In the genomic region with DNA sequence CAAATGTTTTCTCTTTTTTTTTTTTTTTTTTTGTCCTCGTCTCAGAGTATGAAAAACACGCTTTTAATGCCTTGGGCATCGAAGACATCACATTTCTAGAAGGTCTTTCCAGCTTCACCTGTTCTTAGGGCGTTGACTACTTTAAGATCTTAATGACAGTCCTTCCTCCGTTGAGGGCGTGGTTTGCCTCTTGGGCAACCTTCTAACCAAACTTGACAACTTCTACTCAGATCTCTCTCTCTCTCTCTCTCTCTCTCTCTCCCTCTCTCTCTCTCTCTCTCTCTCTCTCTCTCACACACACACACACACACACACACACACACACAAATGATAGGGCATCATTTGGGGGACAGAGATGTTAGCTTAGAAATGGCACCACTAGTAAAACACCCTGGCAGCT, we compare ENCODE assay signal across 19 mouse cellular contexts. TPM values are rescaled to one million over a fixed set of nuclear protein-coding genes. Genes with fewer than 3 reads are reported as not detected.
DNase-seq lines count a peak whose midpoint lies in the region; ATAC-seq and TF ChIP-seq lines count a peak whose summit lies in the region.
"Had no signal": no experiment of that assay in that cellular context is flagged by ENCODE, and none has a peak within 500 bp of the region (broad histone marks: within the 10 kb centered on the region; RNA-seq: fewer than 3 reads in every experiment).

No protein-coding gene starts in this region.

- dilution Hi-C loops in CH12.LX (cut with MboI; ENCODE audit: extremely low pct_ligation_motif_present, extremely low pct_unique_long_range_greater_than_20kb, low sequenced_read_pairs) = no loop called here

- in situ Hi-C loops in CH12.LX (cut with MboI; ENCODE audit: low pct_ligation_motif_present, low pct_unique_long_range_greater_than_20kb, low sequenced_read_pairs) = no loop called here

- no peak for TF ChIP-seq RAD21 in CH12.LX (IDR thresholded peaks at IDR 0.05; ENCODE audit: low read depth, low read length)

- peaks cover 5% of the 10 kb centered on the region; the same call in 1 of the 2 replicates for H3K4me1 ChIP-seq in heart, postnatal 0 days (ENCODE audit: control insufficient read depth, insufficient read depth)
- peaks cover 0 to 20% of the 10 kb centered on the region in 2 experiments; a peak in 2 of 4 replicates for H3K4me1 ChIP-seq in CH12.LX (ENCODE audit: control insufficient read depth in 1 of 2, insufficient read depth in 2 of 2)
- H3K4me1 ChIP-seq in limb, embryonic 15.5 days = peaks cover 15% of the 10 kb centered on the region; the same call in 1 of the 2 replicates

- peaks cover 3% of the 10 kb centered on the region; the same call in 1 of the 2 replicates for H3K79me2 ChIP-seq in CH12.LX (replicated peaks; ENCODE audit: control insufficient read depth, extremely low read depth, insufficient read depth, poor library complexity, severe bottlenecking)

- TF ChIP-seq EP300 in heart, postnatal 0 days (IDR thresholded peaks at IDR 0.05; ENCODE audit: low read depth) = no peak
- TF ChIP-seq EP300 in CH12.LX (IDR thresholded peaks at IDR 0.05; ENCODE audit: low read length) = no peak

- H3K36me3 ChIP-seq in heart, postnatal 0 days (replicated peaks; ENCODE audit: control insufficient read depth, insufficient read depth, low read length) = no peaks in the 10 kb centered on the region; the same call in 1 of the 2 replicates
- H3K36me3 ChIP-seq in CH12.LX (replicated peaks in 1 of 2; ENCODE audit: control insufficient read depth in 1 of 2, insufficient read depth in 1 of 2, low read length in 1 of 2) = peaks cover 0 to 2% of the 10 kb centered on the region in 2 experiments
- H3K36me3 ChIP-seq in limb, embryonic 15.5 days = no peaks in the 10 kb centered on the region

- WGBS in heart, postnatal 0 days = 69% methylated on average over 6 of the region's 6 CpGs
- 69% methylated on average over 6 of the region's 6 CpGs for WGBS in limb, embryonic 15.5 days

- H3K9ac ChIP-seq in heart, postnatal 0 days (replicated peaks; ENCODE audit: low read depth, low read length) = peak overlapping the region; percentile 92; the same call in 1 of the 2 replicates
- no peak overlapping the region for H3K9ac ChIP-seq in CH12.LX (ENCODE audit: insufficient read depth, low read depth)
- H3K9ac ChIP-seq in limb, embryonic 15.5 days = no peak overlapping the region

- intact Hi-C loops in heart, postnatal 14 days (cut with DNase I) = no loop called here

- no peak for ATAC-seq in heart, postnatal 0 days (ENCODE audit: insufficient read depth, low read depth)
- no peak for ATAC-seq in limb, embryonic 15.5 days (ENCODE audit: insufficient number of reproducible peaks, low FRiP score, low TSS enrichment, low read depth)

- no peak overlapping the region for H3K4me3 ChIP-seq in heart, postnatal 0 days (ENCODE audit: low read depth, low read length)
- H3K4me3 ChIP-seq in CH12.LX (replicated peaks in 1 of 3; ENCODE audit: low read depth in 2 of 3, low read length in 2 of 3, poor library complexity in 1 of 3) = no peak overlapping the region
- no peak overlapping the region for H3K4me3 ChIP-seq in limb, embryonic 15.5 days

- no peak overlapping the region for H3K27ac ChIP-seq in heart, postnatal 0 days (ENCODE audit: low read depth)
- no peak overlapping the region for H3K27ac ChIP-seq in CH12.LX (ENCODE audit: insufficient read depth, low read depth)
- H3K27ac ChIP-seq in limb, embryonic 15.5 days = peak overlapping the region; percentile 97; the same call in 1 of the 2 replicates

- no peak for TF ChIP-seq POLR2A in CH12.LX (IDR thresholded peaks at IDR 0.05; ENCODE audit: low read depth, low read length)

- no peaks in the 10 kb centered on the region for H3K9me3 ChIP-seq in heart, postnatal 0 days (replicated peaks; ENCODE audit: control insufficient read depth, low read length)
- no peaks in the 10 kb centered on the region for H3K9me3 ChIP-seq in CH12.LX (replicated peaks; ENCODE audit: low read length)
- H3K9me3 ChIP-seq in limb, embryonic 15.5 days = no peaks in the 10 kb centered on the region

- no peaks in the 10 kb centered on the region for H3K27me3 ChIP-seq in heart, postnatal 0 days (ENCODE audit: control insufficient read depth, insufficient read depth, low read length)
- H3K27me3 ChIP-seq in CH12.LX (replicated peaks) = no peaks in the 10 kb centered on the region
- H3K27me3 ChIP-seq in limb, embryonic 15.5 days = no peaks in the 10 kb centered on the region

- peak overlapping the region; percentile 55; the same call in 1 of the 2 replicates for H3K4me2 ChIP-seq in heart, postnatal 0 days (ENCODE audit: low read depth, low read length)
- peak overlapping the region; percentile 38; the same call in 1 of the 2 replicates for H3K4me2 ChIP-seq in CH12.LX (ENCODE audit: insufficient read depth, low read depth, poor library complexity, severe bottlenecking)
- peak overlapping the region; percentile 64; the same call in 1 of the 2 replicates for H3K4me2 ChIP-seq in limb, embryonic 15.5 days

- no peak for TF ChIP-seq CTCF in heart, postnatal 0 days (IDR thresholded peaks at IDR 0.05; ENCODE audit: low read depth)
- TF ChIP-seq CTCF in CH12.LX (conservative IDR thresholded peaks at IDR 0.05 in 1 of 2, IDR thresholded peaks at IDR 0.05 in 1 of 2; ENCODE audit: low read depth in 2 of 2, low read length in 2 of 2) = no peak

- DNase-seq in heart, postnatal 0 days (ENCODE audit: low spot score) = no peak
- DNase-seq in heart, postnatal 14 days = no peak
- DNase-seq in CH12.LX (ENCODE audit: extremely low read depth) = no peak
- DNase-seq in ZHBTc4 (ENCODE audit: low read depth, low spot score) = peak; percentile 7
- DNase-seq in right cerebral cortex, postnatal 4 days = no peak
- no peak for DNase-seq in thymus, postnatal 36 days
- DNase-seq in kidney, postnatal 25 days = no peak
- DNase-seq: adrenal gland, postnatal 10 days; cerebellum, adult 2 months; gastrocnemius, adult 2 months; right cerebral cortex, postnatal 25 days; thymus, adult 2 months had no signal

TF ChIP-seq in CH12.LX, 34 proteins besides CTCF, POLR2A, EP300 and RAD21:
- TF ChIP-seq MXI1 (IDR thresholded peaks at IDR 0.05; ENCODE audit: low read depth, low read length) (no peak), JUND (conservative IDR thresholded peaks at IDR 0.05; ENCODE audit: low read depth, low read length) (no peak), ZMIZ1 (IDR thresholded peaks at IDR 0.05; ENCODE audit: low read depth, low read length) (no peak), PAX5 (IDR thresholded peaks at IDR 0.05; ENCODE audit: low read length) (no peak), MAZ (IDR thresholded peaks at IDR 0.05; ENCODE audit: low read depth, low read length) (no peak), E2F4 (IDR thresholded peaks at IDR 0.05; ENCODE audit: insufficient replicate concordance, low read depth, low read length) (no peak), IRF4 (IDR thresholded peaks at IDR 0.05; ENCODE audit: low read depth, low read length) (no peak), NELFE (IDR thresholded peaks at IDR 0.05; ENCODE audit: low read depth, low read length) (no peak), USF2 (conservative IDR thresholded peaks at IDR 0.05; ENCODE audit: low read depth, low read length) (no peak), BHLHE40 (IDR thresholded peaks at IDR 0.05; ENCODE audit: low read depth, low read length) (no peak), RCOR1 (conservative IDR thresholded peaks at IDR 0.05; ENCODE audit: low read depth, low read length) (no peak), TBP (conservative IDR thresholded peaks at IDR 0.05; ENCODE audit: low read depth, low read length) (no peak), MYC (IDR thresholded peaks at IDR 0.05; ENCODE audit: low read depth, low read length) (no peak), MAFK (IDR thresholded peaks at IDR 0.05; ENCODE audit: insufficient replicate concordance, low read length) (no peak), ZKSCAN1 (IDR thresholded peaks at IDR 0.05; ENCODE audit: borderline replicate concordance, low read depth, low read length) (no peak), ELF1 (IDR thresholded peaks at IDR 0.05; ENCODE audit: low read depth, low read length) (no peak)

RNA-seq across cellular contexts. Expression of a gene that starts 0.9 kb away (rescaled TPM):
- 41.5 and 48.4 TPM in 2 replicates for total RNA-seq in heart, postnatal 0 days (2014; rRNA removed; ENCODE audit: low replicate concordance)
- polyA plus RNA-seq in heart, postnatal 0 days (2015; fragmentation: Nextera tagmentation; extraction: Ambion mirVana) = 17.6 and 19.9 TPM in 2 replicates
- total RNA-seq in heart, postnatal 14 days (2021) = 10 to 100 TPM; 40.3 to 45.7 TPM
- total RNA-seq in CH12.LX (2012; rRNA removed) (22.8 and 28.9 TPM in 2 replicates), CH12.LX (2014; rRNA removed) (42.8 and 43.7 TPM in 2 replicates)
- polyA plus RNA-seq in CH12.LX (2012; ENCODE audit: insufficient read length, low read depth) = 23.3 and 24.8 TPM in 2 replicates
- 26.0 and 29.8 TPM in 2 replicates for polyA plus RNA-seq in limb, embryonic 15.5 days (2015; fragmentation: Nextera tagmentation; extraction: Ambion mirVana)

RNA-seq across cellular contexts. Expression of a gene that starts 17.9 kb away (rescaled TPM):
- total RNA-seq in heart, postnatal 0 days (2014; rRNA removed; ENCODE audit: low replicate concordance) = not detected in 2 replicates
- polyA plus RNA-seq in heart, postnatal 0 days (2015; fragmentation: Nextera tagmentation; extraction: Ambion mirVana) = 0.20 TPM in 1 of 2 replicates, not detected in the other
- total RNA-seq in heart, postnatal 14 days (2021) = not detected
- total RNA-seq in CH12.LX (2012; rRNA removed) = not detected in 2 replicates
- not detected in 2 replicates for total RNA-seq in CH12.LX (2014; rRNA removed)
- polyA plus RNA-seq in CH12.LX (2012; ENCODE audit: insufficient read length, low read depth) = not detected in 2 replicates
- 0.28 and 0.31 TPM in 2 replicates for polyA plus RNA-seq in limb, embryonic 15.5 days (2015; fragmentation: Nextera tagmentation; extraction: Ambion mirVana)
- total RNA-seq: ES-E14; gastrocnemius, adult 2 months; layer of hippocampus, adult 18-20 months; left cerebral cortex, postnatal 25 days; neutrophil, adult 5-6 weeks had no signal
- polyA plus RNA-seq: cerebellum, adult 2 months; embryonic facial prominence, embryonic 11.5 days; hindbrain, embryonic 11.5 days; thymus, adult 2 months had no signal
